Mouse (Mus musculus) megakaryocyte progenitor cell, adult 5-6 weeks (primary cell): ENCODE measurements around the gene Kif1c. TPM values are rescaled to one million over a fixed set of nuclear protein-coding genes. Genes with fewer than 3 reads are reported as not detected.

Experiments
- total RNA-seq, 2 experiments: library from RNA; stranded (forward) in 1 of 2; stranded (reverse) in 1 of 2; fragments of 157-497, 149-512 nt in 1 of 2; fragments of 200-1000 nt in 1 of 2; gene quantifications; 2 replicates each; pipeline versions ENCODE4 v1.2.3 to v1.2.4; 2015 to 2017

Kif1c gene
- total RNA-seq, 2 experiments from 2014 or later, result 1.6 to 5.9 TPM

Other genes starting within 250 kb of the Kif1c start
- gene Med11, start 248.6 kb upstream of the Kif1c start, total RNA-seq (2015), result 36.7 and 37.1 TPM in 2 replicates
- 37.0 and 40.2 TPM in 2 replicates for gene Med11, start 248.6 kb upstream of the Kif1c start, total RNA-seq (2017)
- not detected in 2 replicates for gene Zmynd15, start 241.1 kb upstream of the Kif1c start, total RNA-seq (2015)
- gene Zmynd15, start 241.1 kb upstream of the Kif1c start, total RNA-seq (2017), result 0.25 TPM in 1 of 2 replicates, not detected in the other
- gene Cxcl16, start 240.6 kb upstream of the Kif1c start, total RNA-seq (2015), result 0.29 and 0.67 TPM in 2 replicates
- gene Cxcl16, start 240.6 kb upstream of the Kif1c start, total RNA-seq (2017), result 0.24 TPM in 1 of 2 replicates, not detected in the other
- gene Tm4sf5, start 195.3 kb upstream of the Kif1c start, total RNA-seq (2015), result not detected in 2 replicates
- gene Tm4sf5, start 195.3 kb upstream of the Kif1c start, total RNA-seq (2017), result not detected in 2 replicates
- not detected in 2 replicates for gene Vmo1, start 185.9 kb upstream of the Kif1c start, total RNA-seq (2015)
- gene Vmo1, start 185.9 kb upstream of the Kif1c start, total RNA-seq (2017), result not detected in 2 replicates
- gene Gltpd2, start 181.4 kb upstream of the Kif1c start, total RNA-seq (2015), result not detected in 2 replicates
- gene Gltpd2, start 181.4 kb upstream of the Kif1c start, total RNA-seq (2017), result not detected in 2 replicates
- 141 and 153 TPM in 2 replicates for gene Psmb6, start 175.2 kb upstream of the Kif1c start, total RNA-seq (2015)
- gene Psmb6, start 175.2 kb upstream of the Kif1c start, total RNA-seq (2017), result 272 and 309 TPM in 2 replicates
- gene Gm40193, start 167.6 kb upstream of the Kif1c start, total RNA-seq (2015), result not detected in 2 replicates
- gene Gm40193, start 167.6 kb upstream of the Kif1c start, total RNA-seq (2017), result not detected in 2 replicates
- 0.07 and 0.90 TPM in 2 replicates for gene Pld2, start 160.5 kb upstream of the Kif1c start, total RNA-seq (2015)
- gene Pld2, start 160.5 kb upstream of the Kif1c start, total RNA-seq (2017), result 0.25 and 0.81 TPM in 2 replicates
- 14.4 and 18.0 TPM in 2 replicates for gene Mink1, start 137.7 kb upstream of the Kif1c start, total RNA-seq (2015)
- 12.5 and 16.5 TPM in 2 replicates for gene Mink1, start 137.7 kb upstream of the Kif1c start, total RNA-seq (2017)
- not detected in 2 replicates for gene 4930544D05Rik, start 84.7 kb upstream of the Kif1c start, total RNA-seq (2015)
- gene 4930544D05Rik, start 84.7 kb upstream of the Kif1c start, total RNA-seq (2017), result not detected in 2 replicates
- not detected in 2 replicates for gene Chrne, start 81.3 kb upstream of the Kif1c start, total RNA-seq (2015)
- gene Chrne, start 81.3 kb upstream of the Kif1c start, total RNA-seq (2017), result 0.17 TPM in 1 of 2 replicates, not detected in the other
- 0.66 and 2.3 TPM in 2 replicates for gene Gp1ba, start 61.4 kb upstream of the Kif1c start, total RNA-seq (2015)
- gene Gp1ba, start 61.4 kb upstream of the Kif1c start, total RNA-seq (2017), result 0.08 and 0.20 TPM in 2 replicates
- gene Rnf167, start 53.3 kb upstream of the Kif1c start, total RNA-seq (2015), result 39.3 and 44.8 TPM in 2 replicates
- 30.7 and 37.4 TPM in 2 replicates for gene Rnf167, start 53.3 kb upstream of the Kif1c start, total RNA-seq (2017)
- 59.5 and 73.9 TPM in 2 replicates for gene Slc25a11, start 53.1 kb upstream of the Kif1c start, total RNA-seq (2015)
- gene Slc25a11, start 53.1 kb upstream of the Kif1c start, total RNA-seq (2017), result 46.6 and 52.7 TPM in 2 replicates
- gene Pfn1, start 45.9 kb upstream of the Kif1c start, total RNA-seq (2015), result 1,057 and 1,218 TPM in 2 replicates
- 491 and 574 TPM in 2 replicates for gene Pfn1, start 45.9 kb upstream of the Kif1c start, total RNA-seq (2017)
- gene Eno3, start 43.3 kb upstream of the Kif1c start, total RNA-seq (2015), result 4.1 and 6.2 TPM in 2 replicates
- 7.2 and 9.5 TPM in 2 replicates for gene Eno3, start 43.3 kb upstream of the Kif1c start, total RNA-seq (2017)
- 102 and 109 TPM in 2 replicates for gene Spag7, start 31.1 kb upstream of the Kif1c start, total RNA-seq (2015)
- 68.6 and 71.8 TPM in 2 replicates for gene Spag7, start 31.1 kb upstream of the Kif1c start, total RNA-seq (2017)
- 9.1 and 9.2 TPM in 2 replicates for gene Camta2, start 12.4 kb upstream of the Kif1c start, total RNA-seq (2015)
- gene Camta2, start 12.4 kb upstream of the Kif1c start, total RNA-seq (2017), result 2.0 and 5.1 TPM in 2 replicates
- gene Inca1, start 393 bp upstream of the Kif1c start, total RNA-seq (2015), result 0.20 TPM in 1 of 2 replicates, not detected in the other
- gene Inca1, start 393 bp upstream of the Kif1c start, total RNA-seq (2017), result 0.50 TPM in 1 of 2 replicates, not detected in the other
- gene Zfp3, start 63.7 kb downstream of the Kif1c start, total RNA-seq (2015), result 1.3 and 2.1 TPM in 2 replicates
- gene Zfp3, start 63.7 kb downstream of the Kif1c start, total RNA-seq (2017), result 1.9 and 2.7 TPM in 2 replicates
- gene Scimp, start 112.0 kb downstream of the Kif1c start, total RNA-seq (2015), result 0.37 TPM in 1 of 2 replicates, not detected in the other
- gene Scimp, start 112.0 kb downstream of the Kif1c start, total RNA-seq (2017), result not detected in 2 replicates
- 19.5 and 28.2 TPM in 2 replicates for gene Rabep1, start 144.2 kb downstream of the Kif1c start, total RNA-seq (2015)
- 30.8 and 52.6 TPM in 2 replicates for gene Rabep1, start 144.2 kb downstream of the Kif1c start, total RNA-seq (2017)